Mouse (Mus musculus) adrenal gland, adult 2 months (tissue): ENCODE measurements around the gene Eif2s3x. TPM values are rescaled to one million over a fixed set of nuclear protein-coding genes. Genes with fewer than 3 reads are reported as not detected.
A peak's percentile ranks its signal among the peaks of the same experiment; 100 is the strongest.
"Not testable (repeated sequence)": the region's sequence is repeated elsewhere in the genome, so short reads cannot be mapped to it uniquely, and the experiment has no call there.

Experiments
- DNase-seq: peaks from one replicate; pipeline ENCODE4 v3.0.0; 2021
- long read RNA-seq: library from polyadenylated mRNA; stranded (forward); transcript quantifications from one replicate; pipeline ENCODE4 v2.0.0, GENCODE M21; 2021
- polyA plus RNA-seq: library from polyadenylated mRNA; depleted of rRNA; stranded (reverse); fragments of >200 nt; gene quantifications from 2 replicates; pipeline ENCODE4 v1.2.3, GENCODE M21; 2012; rRNA removed
- total RNA-seq, 2 experiments: library from RNA; stranded (reverse); gene quantifications; 2 replicates each; pipeline ENCODE4 v1.2.3; 2021

Gene Eif2s3x
- 100 to 1,000 TPM; 146 to 180 TPM for total RNA-seq
- polyA plus RNA-seq, result 20.0 and 29.9 TPM in 2 replicates
- long read RNA-seq, transcript Eif2s3x-201 (12 exons, 3,647 nt), result major isoform, 24 of 32 reads
- long read RNA-seq, partial matches to known transcripts, result 7 of 32 reads
- long read RNA-seq, other reads (novel, unspliced or antisense), result 1 of 32 reads

DNA sequence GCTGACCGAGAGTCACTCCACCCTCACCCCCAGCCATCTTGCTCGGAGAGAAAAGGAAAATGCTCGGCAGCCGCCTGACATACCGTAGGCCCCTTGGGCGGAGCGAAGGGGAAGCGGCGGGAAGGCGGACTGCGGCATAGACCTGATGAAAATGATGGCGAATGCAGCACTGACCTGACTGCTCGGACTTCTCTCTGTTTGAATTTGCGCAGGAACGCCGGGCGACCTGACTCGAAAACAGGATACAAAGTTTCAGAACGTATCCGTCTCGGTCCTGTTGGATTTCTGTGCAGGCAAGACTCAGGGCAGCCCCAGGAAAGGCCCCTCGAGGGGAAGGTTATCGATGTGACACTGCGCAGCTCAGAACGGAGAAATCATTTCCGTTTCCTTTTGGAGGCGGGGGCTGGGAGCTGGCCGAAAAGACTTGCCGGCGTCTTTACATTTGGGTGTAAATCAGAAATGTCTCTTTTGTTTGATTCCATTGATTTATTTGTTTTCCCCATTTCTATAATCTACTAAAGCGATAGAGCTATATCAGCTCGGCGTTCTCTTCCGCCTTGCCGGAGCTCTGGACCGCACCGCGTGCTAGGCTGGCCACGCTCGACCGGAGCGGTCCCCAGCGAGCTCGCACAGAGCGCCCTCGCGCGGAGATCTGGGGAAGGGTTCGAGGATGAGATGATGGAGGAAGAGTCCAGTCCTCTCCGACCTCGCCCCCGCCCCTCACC, at the start of gene Eif2s3x:
Eif2s3x (minus strand) TSS at position 266 of the 725 bp plus-strand sequence.
- DNase-seq, result peak; percentile 91

DNA sequence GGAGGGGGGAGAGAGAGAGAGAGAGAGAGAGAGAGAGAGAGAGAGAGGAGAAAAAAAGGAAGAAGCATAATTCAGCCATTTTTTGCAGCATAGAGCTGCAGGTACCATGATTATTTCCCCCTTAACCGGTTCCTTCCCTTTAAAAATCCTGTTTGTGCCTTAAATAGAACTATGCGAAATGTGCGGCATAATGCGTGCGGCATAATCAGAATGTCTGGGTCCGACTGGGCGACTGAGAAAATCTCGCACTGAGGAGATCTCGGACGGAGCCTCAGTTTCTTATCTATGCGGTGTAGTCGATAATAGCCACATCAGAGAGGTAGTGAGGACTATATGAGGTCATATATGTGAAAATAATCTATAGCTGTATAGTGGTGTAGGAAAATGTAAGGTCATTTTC, 22.9 kb upstream of the Eif2s3x start:
- peak; percentile 3 for DNase-seq

DNA sequence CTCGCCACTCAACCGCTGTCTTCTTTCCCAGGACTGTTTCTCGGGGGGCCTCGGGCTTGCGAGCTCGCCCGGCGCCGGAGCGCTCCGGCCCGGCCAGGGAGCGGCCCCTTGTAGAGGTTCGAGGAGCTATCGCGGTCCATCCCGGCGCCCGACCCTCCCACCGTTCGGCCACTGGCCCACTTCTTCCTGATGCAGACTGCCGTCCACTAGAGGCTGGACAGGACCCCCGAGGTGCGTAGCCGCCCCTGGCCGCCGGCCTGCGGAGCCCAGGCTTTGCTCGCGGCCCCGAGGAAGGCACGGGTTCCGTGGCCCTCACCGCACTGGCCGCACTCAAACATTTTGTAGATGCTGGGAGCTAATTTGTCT, 22.5 kb upstream of the Eif2s3x start:
- DNase-seq, result no peak

DNA sequence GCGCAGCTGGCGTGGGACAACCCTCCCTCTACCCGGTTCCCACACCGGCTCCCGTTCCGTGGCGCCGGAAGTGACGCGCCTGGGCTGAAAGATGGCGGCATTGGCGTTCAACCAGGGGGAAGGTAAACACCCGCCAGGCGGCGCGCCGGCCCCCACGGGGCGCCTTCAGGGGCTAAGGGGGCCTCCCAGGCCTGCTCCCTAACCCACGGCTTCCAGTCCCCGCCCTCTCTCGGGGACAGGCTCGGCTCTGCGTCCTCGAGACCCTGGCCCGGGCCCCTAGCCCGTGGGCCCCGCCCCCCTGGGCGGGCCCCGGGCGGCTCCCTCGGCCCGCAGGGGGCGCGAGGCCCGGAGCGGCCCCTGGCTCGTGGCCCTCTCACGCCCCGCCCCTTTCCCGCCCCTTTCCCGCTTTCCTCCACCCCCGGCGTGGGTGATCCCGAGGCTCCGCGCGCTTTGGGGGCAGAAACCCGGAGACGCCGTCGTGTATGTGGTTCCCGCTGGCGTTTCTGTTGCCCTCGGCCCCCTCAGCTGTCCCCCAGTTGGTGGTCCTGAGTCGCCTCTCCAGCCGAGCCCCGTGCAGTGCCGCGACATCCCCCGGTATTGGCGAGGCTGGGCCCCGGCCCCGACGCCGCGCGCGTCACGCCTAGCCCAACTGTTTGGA, 22.0 kb upstream of the Eif2s3x start, which contains the start of gene Klhl15:
Klhl15 (plus strand) TSS at position 68 of the 658 bp plus-strand sequence.
- peak; percentile 91 for DNase-seq

GRCm38 (mm10) chrX:94233936-94234531, 21.4 kb upstream of the Eif2s3x start:
- no peak for DNase-seq

DNA sequence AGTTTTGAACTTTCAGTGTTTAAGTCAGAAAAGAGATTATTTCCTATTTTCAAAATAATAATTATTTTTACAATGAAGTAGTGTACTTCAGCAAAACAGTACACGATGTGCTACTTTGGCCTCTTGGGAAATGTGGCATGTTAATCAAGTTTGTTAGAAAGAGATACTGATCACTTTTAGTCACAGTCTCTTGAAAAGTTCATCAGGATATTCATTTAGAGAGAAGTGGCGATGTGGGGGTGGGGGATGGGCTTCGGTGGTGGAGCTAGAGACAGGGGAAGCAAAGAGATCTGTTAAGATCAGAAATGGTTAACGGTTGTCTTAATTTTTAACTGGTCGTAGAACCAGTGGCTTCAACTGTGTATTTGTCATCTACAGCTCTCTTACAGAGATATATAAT, 20.8 kb upstream of the Eif2s3x start:
- DNase-seq, result no peak

DNA sequence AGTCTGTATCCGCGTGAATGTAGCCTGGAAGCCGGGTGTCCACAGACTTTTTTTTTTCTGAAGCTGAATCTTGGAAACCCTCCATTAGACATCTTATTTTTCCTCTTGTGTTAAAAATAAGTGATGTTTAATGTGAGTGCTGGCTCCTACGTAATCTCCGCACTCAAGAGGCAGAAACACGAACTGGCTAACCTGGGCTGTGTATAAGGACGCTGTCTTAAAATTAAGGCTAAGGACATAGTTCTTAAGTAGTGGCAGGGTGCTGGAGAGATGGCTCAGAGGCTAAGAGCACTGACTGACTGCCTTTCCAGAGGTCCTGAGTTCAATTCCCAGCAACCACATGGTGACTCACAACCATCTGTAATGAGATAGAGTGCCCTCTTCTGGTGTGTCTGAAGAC, 722 bp upstream of the Eif2s3x start:
- no peak for DNase-seq

DNA sequence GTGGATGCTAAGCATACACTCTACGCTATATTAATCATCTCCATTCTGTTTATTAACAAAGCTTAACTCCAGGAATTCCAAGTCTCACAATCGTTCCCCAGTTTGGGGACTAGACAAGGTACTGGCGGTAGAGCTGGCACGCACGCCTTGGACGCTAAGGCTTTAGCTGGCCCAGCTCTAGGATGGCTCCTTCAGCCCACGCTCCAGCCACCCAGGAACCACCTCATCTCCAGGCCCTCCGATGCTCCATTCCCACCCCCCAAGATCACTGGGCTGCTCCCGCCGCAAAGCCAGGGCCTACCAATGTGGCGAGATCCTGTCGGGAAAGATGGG, 432 bp downstream of the Eif2s3x start:
- DNase-seq, result no peak

DNA sequence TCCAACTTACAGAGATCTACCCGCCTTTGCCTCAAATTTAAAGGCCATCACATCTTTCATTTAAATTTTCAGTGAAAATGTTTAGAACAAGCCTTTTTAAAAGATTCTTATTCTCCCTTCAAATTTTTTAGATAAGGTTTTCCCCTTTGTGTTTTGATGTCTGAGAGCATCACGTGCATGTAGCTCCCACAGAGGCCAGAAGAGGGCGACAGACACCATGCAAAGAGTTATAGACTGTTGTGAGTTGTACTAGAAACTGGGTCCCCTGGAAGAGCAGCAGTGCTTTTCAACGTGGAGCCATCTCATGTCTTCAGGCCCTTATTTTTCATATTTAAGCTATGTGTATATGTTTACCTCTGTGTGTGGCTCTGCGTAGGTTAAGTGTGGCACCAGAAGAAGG, 14.9 kb downstream of the Eif2s3x start:
- peak; percentile 51 for DNase-seq

- not testable (repeated sequence) for DNase-seq
Measured at GRCm38 (mm10) chrX:94193901-94194300, 18.8 kb downstream of the Eif2s3x start.

DNA sequence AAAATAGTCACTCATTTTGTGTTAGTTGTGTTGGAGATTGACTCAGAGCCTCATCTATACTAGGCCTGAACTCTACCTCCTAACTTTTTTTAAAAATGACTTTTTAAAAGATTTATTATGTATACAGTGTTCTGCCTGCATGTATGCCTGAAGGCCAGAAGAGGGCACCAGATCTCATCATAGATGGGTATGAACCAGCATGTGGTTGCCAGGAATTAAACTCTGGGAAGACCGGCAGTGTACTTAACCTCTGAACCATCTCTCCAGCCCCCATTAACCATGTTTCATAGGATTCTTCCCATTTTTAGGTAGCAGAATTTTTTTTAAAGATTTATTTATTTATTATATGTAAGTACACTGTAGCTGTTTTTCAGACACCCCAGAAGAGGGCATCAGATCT, 27.5 kb downstream of the Eif2s3x start:
- no peak for DNase-seq

- DNase-seq, result no peak
Measured at GRCm38 (mm10) chrX:94183814-94184213, 28.8 kb downstream of the Eif2s3x start.

DNA sequence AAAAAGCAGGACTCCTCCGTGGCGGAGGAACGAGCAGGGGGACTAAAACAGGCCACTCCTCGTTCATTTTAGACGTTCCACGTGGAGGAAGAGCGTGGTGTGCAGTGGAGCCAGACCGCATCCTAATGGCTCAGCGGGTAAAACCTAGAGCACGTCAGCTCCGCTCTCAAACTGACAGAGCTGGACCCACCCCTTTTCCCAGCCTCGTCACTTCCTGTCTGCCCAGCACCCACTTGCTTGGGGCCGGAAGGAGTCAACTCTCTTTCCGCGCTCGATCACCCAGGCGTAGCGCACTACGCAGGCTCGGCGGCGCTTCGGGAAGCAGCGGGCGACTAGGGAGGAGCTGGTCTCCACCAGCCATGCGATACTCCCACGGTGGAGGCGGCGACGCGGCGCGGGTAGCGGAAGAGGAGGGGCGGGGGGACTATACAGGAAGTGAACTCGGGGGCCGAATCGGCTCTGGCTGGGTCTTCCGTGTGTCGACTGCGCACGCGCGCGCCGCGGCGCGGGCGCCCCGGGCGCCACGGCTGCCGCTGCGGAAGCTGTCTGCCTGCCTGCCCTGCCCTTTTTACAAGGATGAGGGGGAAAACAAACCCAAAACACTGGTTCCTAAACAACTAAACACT, 34.8 kb downstream of the Eif2s3x start:
- peak; percentile 96 for DNase-seq

DNA sequence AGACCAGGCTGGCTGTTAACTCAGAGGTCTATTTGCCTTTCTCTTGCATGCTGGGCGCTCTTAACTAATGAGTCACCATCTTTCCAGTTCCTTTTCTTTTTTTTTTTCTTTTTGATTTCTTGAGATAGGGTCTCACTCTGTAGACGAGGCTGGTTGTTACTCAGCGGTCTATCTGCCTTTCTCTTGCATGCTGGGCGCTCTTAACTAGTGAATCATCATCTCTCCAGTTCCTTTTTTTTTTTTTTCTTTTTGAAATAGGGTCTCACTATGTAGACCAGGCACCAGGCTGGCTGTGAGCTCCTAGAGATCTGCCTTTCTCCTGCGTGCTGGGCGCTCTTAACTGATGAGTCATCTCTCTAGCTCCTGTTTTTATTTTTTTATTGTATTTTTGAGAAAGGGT, 43.3 kb downstream of the Eif2s3x start:
- peak; percentile 6 for DNase-seq

DNA sequence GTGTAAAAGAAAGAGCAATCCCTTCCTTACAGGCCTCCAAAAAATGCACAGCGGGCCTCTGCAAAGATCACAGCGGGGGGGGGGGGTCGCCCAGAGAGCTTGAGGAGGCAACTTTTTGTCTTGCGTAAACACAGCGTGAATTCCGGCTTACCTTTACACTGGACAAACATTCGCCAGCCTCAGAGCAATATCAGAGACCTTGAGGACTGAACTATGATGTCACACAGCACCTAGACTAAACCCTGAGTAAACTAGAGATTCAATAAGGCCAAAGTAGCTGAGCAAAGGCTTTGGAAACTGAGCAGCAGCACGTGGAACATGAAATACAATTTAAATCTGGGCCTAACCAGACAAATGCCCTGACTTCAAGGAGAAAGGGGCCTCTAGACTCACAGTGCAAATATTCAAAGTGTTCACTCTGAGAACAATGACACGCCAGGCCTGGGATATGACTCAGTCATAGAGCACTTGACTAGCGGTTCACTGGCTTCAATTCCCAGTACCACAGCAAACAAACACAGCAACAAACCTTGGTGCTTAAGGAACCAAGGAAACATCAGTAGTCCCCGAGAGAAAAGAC, 60.3 kb downstream of the Eif2s3x start:
- DNase-seq, result peak; percentile 34

GRCm38 (mm10) chrX:94150471-94150870, 62.2 kb downstream of the Eif2s3x start:
- no peak for DNase-seq

DNA sequence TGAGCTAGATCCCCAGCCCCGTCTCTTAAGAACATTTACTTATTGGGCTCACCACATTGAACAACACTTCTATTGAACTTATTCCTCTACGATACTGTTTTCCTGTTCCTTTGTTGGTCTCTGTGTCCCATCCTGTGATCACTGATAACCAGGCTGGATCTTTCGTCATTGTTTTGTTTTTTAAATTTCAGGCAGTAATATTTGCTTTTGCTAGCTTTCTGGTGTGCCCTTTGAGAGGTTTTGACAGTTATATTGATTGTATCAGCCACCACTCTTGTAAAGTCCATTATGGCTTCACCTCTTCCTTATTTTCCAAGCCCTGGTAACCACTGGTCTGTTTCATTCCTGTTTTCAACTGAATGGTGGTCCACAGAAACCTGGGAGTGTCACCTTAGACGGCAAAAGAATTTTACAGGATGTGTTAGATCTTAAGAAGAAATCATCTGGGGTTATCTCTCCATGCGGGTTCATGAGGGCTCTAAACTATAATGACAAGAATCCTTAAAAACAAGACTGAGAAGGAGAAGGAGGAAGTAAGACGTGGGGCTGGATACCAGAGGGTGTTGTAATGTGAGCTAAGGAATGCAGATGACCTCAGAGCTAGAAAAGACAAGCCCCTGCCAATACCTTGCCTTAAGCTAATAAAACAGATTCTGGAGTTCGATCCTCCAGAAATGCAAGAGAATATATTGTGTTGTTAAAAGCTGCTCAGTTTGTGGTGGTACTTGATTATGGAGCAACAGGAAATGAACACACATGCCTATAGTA, 70.5 kb downstream of the Eif2s3x start:
- no peak for DNase-seq

- DNase-seq, result peak; percentile 20
Measured at GRCm38 (mm10) chrX:94140080-94140479, 72.6 kb downstream of the Eif2s3x start.
